Mouse (Mus musculus) stomach, postnatal 0 days (tissue): ENCODE measurements around the gene Axl.

Experiments
- CTCF ChIP-seq: IDR thresholded peaks from 2 replicates; pipeline ENCODE4 v1.5.1; 2016; ENCODE audit warnings: antibody characterized with exemption, low read depth, mild to moderate bottlenecking, moderate library complexity
- EP300 ChIP-seq: optimal IDR thresholded peaks from 2 replicates; pipeline ENCODE3; 2016; ENCODE audit warnings: antibody characterized with exemption

- TF ChIP-seq CTCF (no peak), EP300 (no peak)
Measured at GRCm38 (mm10) chr7:25783746-25784145, 4.8 kb downstream of the Axl start.
